Mouse (Mus musculus) right cerebral cortex, adult 18-20 months (tissue): ENCODE data around the gene Slc44a2.
"Not testable (repeated sequence)": the region's sequence is repeated elsewhere in the genome, so short reads cannot be mapped to it uniquely, and the experiment has no call there.

Experiments
- DNase-seq: peaks from one replicate; pipeline ENCODE4 v3.0.0; 2022; ENCODE audit warnings: mixed read lengths

Slc44a2 gene

GRCm38 (mm10) chr9:21309150-21309741, 11.3 kb upstream of the Slc44a2 start:
- no peak for DNase-seq

GRCm38 (mm10) chr9:21311695-21312094, 8.8 kb upstream of the Slc44a2 start:
- DNase-seq, result no peak

DNA sequence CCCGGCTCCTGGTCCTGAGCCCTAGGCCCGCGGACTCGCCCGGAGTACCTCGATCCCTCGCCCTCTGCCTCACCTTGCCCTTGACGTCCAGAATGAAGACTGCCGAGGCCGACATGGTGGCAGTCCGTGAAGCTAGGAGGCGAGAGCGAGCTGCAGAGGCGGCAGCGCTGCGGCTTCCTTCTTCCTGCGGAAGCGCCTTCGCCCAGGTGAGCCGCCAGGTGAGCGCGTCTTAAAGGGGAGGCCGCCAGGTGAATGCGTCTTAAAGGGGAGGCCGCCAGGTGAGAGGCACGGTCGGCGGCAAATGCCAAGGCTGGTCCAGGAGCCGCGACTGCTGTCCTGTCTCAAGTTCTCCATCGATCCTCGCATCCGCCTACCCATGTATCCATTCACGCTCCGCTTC, 8.4 kb upstream of the Slc44a2 start, which contains the start of gene Ap1m2:
Ap1m2 (minus strand) TSS at position 204 of the 400 bp plus-strand sequence.
- DNase-seq, result no peak

- peak; percentile 78 for DNase-seq
Measured at GRCm38 (mm10) chr9:21313394-21313793, 7.1 kb upstream of the Slc44a2 start.

DNA sequence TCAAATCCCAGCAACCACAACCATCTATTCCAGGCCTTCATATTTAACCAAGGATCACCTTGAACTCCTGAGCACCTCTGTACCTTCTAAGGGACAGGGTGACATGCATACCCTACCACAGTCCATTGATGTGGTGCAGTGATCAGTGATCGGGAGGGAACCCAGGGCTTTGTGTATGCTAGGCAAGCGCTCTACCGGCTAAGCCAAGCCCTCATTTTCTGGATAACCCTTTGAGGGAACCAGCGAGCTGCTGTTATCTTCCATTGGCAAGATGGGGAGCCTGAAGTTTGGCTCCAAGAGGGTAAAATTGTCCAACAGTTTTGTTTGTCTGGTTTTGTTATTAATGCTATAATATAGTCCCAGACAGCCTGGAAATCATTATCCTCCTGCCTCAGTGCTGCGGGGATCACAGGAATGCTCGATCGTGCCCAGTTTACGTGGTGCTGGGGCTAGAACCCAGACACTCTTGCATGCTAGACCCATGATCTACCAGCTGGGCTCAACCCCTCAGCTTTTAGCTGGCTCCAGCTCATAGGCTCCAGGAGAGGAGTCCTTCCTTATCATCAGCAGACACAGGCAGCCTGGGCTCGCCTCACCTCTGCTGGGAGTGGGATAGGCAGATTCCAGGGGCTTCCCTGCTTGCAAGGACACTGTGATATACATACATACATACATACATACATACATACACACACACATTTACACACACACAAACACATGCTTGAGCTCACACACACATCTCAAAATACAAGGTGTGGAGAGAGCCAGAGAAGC, 5.9 kb upstream of the Slc44a2 start:
- DNase-seq, result no peak

GRCm38 (mm10) chr9:21315421-21315820, 5.1 kb upstream of the Slc44a2 start:
- no peak for DNase-seq

- DNase-seq, result no peak
Measured at GRCm38 (mm10) chr9:21316696-21317095, 3.8 kb upstream of the Slc44a2 start.

DNA sequence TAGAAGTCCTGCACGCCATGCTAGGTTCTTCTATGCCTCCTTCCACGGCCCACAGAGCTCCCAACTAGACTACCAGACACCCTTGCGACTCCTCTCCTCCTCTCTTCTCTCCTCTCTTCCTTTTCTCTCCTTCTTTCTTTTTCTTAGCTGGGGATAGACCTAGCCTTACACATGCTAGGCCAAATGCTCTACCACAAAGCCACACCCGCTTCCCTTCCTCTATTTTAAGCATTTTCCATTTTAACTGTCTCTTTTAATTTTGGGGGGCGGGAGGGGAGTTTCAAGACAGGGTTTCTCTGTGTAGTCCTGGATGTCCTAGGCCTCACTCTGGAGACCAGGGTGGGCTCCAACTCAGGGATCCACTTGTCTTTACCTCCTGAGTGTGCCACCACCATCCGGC, 1.7 kb upstream of the Slc44a2 start:
- DNase-seq, result no peak

- DNase-seq, result no peak
Measured at GRCm38 (mm10) chr9:21319503-21319902, 995 bp upstream of the Slc44a2 start.

DNA sequence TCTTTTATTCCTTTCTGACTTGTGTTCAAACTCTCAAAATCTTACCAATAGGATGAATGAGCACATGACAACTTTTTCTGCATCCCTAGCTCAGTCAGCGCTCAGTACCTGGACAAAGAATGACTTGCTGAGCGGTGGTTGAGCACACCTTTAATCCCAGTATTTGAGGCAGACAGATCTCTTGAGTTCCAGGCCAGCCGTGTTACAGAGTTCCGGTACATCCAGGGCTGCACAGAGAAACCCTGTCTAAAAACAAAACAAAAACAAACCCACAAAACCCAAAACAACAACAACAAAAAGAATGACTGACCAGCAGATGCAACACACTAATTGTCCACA, 249 bp upstream of the Slc44a2 start:
- no peak for DNase-seq

GRCm38 (mm10) chr9:21321513-21321835, 976 bp downstream of the Slc44a2 start:
- DNase-seq, result no peak

DNA sequence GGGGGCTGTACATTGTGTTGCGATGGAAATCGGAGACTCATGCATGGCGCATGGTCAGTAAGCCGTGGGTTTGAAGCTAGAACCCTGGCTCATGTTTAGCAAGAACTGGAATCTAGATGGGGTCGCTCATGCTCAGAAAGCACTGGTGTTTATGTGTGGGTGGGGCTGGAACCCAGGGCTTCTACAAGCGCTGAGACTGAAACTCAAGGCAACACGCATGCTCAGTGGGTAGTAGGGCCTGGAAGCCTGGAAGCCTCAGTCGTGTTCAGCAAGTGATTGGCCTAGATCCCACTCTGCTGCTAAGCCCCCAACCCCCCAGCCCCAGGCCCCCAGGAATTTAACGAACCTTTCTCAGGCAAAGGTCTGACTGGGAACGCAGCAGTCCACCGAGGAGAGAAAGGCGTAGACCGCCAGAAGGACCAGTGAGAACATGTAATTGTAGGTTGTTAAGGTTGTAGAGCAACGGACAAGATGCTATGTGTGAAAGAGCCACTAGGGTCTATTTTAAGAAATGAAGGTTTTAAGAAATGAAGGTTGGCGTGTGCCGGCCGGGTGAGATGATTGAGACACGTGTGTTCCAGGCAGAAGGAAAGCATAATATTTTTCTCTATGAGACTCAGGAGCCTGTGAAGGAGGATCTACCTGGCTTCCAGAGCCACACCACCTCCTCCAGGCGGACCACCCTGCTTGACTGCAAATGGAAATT, 1.9 kb downstream of the Slc44a2 start:
- peak; percentile 36 for DNase-seq

DNA sequence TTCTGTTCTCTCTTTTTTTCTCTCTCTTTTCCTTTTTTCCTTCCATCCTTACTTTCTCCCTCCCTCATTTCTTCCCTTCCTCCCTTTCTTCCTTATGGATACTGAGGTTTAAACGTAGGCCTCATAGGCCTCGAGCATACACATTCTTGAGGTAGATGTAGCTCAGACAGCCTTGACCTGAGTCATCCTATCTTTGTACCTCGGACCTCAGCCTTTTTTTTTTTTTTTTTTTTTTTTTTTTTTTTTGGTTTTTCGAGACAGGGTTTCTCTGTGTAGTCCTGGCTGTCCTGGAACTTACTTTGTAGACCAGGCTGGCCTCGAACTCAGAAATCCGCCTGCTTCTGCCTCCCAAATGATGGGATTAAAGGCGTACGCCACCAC, 2.4 kb downstream of the Slc44a2 start:
- not testable (repeated sequence) for DNase-seq

GRCm38 (mm10) chr9:21324269-21324668, 3.8 kb downstream of the Slc44a2 start:
- DNase-seq, result no peak

GRCm38 (mm10) chr9:21327569-21327968, 7.1 kb downstream of the Slc44a2 start:
- DNase-seq, result no peak

DNA sequence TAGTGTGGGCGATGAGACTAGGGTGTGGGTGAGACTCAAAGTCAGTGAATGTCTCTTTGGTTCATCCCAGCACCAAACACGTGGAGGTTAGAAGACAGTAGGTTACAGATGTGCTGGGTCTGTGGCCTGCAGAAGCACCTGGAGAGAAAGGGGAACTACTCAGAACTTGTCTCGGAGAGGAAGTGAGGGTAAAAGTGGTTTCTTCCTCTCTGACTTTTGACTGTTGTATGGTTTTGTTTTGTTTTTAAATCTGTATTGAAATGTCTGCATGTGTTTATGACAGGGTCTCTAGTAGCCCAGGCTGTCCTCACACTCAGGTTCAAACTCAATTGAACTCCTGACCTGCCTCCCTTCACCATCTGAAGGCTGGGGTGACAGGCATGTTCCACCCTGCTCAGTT, 7.5 kb downstream of the Slc44a2 start:
- no peak for DNase-seq

- DNase-seq, result no peak
Measured at GRCm38 (mm10) chr9:21329041-21329440, 8.5 kb downstream of the Slc44a2 start.

DNA sequence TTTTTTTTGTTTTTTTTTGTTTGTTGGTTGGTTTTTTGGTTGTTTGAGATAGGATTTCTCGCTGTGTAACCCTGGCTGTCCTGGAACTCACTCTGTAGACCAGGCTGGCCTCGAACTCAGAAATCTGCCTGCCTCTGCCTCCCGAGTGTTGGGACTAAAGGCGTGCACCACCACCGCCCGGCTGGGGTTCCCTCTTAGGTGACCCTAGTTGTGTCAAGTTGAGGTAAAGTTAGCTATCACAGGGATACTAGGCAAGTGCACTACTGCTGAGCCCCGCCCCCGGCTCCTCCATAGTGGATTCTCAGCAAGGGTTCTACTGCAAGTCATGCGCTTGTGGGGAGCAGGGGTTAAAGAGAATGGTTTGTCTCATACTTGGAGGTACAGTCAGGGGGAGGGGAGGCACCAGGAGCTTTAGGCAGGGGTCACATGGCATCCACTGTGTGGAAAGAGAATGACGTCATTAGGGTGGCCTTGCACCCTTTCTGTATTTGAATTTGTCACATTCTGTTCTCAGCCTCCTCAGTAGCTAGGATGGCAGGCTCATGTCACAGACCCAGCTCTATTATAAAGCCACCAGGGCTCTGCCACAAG, 9.3 kb downstream of the Slc44a2 start:
- DNase-seq, result no peak

GRCm38 (mm10) chr9:21331365-21332140, 11.1 kb downstream of the Slc44a2 start:
- DNase-seq, result no peak

DNA sequence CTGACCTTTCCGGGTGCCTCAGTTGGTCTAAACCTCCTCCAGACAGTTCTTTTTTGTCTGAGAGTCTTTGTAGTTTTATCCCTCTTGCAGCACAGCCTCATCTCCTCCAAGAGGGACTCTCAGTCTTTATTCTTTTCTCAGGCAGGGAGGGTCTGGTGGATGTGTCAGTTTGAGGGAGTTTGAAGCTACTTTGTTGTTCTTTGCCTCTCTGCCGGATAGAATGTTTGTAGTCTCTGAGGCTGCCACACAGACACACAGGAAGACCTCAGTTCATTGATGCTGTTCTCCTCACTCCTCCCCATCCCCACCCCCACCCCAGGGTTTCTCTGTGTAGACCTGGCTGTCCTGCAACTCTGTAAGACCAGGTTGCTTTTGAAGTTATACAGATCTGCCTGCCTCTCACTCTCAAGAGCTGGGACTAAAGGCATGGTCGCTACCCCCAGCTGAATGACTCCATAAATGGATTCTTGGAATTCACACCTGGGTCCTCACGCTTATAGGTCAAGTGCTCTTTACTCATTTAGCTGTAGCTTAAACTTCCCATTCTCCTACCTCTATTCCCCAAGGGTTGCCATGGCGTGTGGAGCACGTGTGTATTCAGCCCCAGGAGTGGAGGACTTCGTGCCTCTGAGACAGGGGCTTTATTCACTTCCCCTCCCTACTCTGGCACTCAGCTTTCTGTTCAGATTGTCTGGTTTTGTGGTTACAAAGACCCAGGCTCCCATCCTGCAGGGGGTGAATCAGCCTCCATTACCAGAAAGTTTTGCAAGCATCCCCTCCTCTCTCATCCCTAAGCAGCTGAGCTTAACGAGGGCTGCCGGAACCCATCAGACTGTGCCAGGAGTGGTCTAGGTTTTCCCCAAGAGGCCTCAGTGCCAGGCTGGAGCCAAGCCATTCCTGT, 11.9 kb downstream of the Slc44a2 start:
- DNase-seq, result no peak

- no peak for DNase-seq
Measured at GRCm38 (mm10) chr9:21333523-21333922, 13.0 kb downstream of the Slc44a2 start.

DNA sequence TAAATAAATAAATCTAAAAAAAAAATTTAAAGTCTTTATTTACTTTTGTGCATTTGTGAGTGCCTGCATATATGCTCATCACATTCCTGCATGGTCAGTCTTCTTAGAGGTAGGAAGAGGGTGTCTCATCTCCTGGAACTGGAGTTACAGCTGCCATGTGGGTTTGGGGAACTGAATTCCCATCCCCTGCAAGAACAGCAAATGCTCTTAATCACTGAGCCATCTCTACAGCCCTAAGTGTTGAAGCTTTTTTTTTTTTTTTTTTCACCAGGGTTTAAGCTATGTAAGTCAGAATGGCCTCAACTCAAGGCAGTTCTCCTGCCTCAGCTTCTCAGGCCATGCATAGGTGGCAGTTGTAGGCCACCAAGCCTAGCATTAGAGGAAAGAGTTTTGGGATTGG, 14.2 kb downstream of the Slc44a2 start:
- no peak for DNase-seq
